Mouse (Mus musculus): ENCODE measurements around the gene Galk2.

Galk2 gene

DNA sequence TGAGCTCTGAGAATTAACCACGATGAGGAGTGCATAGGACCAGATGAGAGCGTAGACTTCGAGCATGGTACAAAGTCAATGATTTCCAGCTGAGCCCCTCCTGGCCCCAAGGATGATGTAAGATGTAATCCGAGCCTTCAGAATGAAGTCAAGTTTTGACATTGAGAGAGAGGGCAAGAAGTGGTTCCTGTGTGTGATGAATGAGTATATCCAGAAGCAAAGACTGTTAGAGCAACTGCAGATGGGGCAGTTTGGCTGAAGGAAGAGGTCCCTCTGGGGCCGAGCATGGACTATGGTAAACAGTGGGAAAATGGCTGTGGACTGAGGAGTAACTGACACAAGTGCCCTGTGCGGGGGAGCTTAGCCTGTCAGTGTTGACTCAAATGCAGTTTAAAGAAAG is 114.3 kb downstream of the Galk2 start:
- no peak for DNase-seq

DNA sequence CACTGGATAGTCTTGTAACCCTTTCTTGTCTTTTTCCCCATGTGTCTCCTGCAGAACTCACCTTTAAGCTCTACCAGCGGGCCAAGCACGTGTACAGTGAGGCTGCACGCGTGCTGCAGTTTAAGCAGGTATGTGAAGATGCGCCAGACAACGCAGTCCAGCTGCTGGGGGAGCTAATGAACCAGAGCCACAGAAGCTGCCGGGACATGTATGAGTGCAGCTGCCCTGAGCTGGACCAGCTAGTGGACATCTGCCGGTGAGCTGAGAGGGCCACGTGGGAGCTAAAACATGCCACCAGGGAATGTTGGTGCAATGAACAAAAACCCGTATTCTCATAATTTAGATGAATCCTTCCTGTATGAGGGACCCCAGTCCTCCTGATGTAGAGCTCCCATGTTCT is 116.3 kb downstream of the Galk2 start:
- no peak for DNase-seq

DNA sequence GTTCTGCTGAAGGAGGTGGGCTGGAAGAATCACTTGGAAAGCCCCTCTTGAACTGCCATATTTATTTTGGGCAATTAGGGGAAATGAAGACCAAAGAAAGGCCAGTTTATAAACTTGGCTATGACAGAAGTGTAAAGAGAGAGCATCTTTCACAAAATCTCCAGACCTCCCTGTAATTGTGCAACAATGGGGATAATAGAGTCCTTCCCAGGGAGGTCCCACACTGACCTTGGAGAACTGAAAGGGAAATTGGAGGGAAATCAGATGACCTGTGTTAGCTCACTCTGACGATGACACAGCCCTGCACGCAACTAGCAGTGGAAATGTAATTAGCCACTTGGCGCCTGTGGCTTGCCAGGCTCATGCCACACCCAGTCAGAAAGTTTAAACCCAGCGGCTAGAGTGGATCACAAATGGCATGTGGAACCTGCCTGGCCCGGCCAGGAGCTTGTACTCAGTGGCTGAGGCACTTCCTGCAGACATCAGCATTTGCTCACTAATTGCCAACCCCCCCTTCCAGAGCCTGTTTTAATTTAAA is 117.0 kb downstream of the Galk2 start:
- no peak for DNase-seq

DNA sequence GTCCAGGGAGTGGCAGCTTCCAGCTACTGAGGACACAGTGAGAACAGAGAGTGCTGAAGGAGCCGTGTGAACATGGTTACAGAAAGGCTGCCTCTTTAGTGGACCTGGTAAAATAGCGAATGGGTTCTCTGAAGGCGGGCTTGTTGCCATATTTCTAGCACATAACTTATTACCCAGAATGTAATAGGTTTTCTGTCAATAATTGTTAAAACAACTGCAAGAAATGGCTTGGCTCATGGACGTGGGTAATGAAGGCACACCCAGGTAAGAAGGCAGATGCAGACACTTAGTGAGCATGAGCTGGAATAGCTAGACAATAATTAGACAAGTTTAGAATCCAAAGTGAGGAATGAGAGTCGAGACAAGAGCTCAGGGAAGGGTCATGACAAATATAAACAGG is 143.4 kb downstream of the Galk2 start:
- no peak for DNase-seq

DNA sequence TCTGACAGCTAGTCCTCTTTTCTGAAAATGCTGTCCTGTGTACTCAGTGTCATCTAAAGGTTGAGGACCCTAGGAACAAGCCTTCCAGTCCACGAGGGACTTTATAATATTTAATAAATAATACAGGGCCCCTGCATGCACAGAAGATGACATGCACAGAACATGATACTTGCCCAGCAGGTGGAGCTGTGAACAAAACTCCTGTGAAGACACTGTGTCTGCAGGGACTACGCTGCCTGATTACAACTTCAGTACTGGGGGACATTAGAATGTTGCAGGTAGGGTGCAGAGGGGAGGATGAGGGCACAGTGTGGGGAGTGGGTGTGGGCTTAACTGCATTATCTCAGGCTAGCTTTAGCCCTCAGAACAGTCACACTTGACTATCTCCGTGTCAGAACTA is 147.2 kb downstream of the Galk2 start:
- DNase-seq, result peak; percentile 34

DNA sequence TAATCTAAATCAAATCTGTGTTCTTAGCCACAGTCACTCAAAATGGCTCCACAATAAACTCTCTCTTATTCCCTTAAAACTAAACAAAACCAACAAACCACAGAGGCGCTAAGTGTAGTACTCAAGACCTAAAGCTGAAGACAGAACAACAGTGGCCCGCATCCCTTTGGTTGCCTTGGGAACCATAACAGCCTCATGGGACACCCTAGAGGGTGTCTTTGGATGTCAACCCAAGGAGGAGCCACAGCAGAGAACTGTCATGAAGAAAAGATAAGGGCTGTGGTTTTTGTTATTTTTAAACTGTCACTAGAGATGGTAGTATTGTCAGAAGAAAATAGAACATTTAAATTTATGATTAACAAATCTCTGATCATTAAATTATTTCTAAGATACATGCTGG is 147.8 kb downstream of the Galk2 start:
- no peak for DNase-seq

DNA sequence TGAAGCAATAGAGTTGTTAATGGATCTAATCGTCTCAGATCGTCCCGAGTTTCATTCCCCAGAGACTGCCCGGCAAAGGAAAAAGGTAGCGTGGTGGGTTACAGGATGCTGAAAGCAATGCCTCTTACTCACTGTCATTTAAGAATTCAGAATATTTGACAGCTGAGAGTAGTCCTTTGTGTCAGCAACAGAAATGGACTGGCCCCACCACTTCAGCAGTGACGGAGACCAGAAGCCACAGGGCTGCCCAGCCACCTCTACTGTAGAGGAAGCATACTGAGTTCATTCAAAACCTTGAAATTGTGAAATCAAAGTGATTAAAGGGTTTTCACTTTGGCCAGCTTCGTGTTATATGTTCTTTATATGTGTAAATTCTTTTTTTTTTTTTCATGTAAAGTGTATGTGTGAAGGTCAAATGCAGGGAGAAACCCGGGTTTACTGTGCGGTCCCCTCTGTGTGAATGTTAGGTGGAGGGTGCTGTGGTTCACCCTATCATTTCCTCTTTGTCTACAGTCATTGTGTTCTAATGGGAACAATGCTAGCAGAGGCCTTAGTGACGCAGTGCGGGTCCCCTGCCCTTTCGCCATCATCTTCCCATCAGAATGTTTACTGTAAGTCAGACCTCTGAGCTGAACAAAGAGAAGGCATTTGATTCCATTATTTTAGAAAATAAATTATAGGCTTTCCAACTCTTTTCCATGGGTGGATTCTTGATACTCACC is 156.2 kb downstream of the Galk2 start:
- DNase-seq, result no peak

DNA sequence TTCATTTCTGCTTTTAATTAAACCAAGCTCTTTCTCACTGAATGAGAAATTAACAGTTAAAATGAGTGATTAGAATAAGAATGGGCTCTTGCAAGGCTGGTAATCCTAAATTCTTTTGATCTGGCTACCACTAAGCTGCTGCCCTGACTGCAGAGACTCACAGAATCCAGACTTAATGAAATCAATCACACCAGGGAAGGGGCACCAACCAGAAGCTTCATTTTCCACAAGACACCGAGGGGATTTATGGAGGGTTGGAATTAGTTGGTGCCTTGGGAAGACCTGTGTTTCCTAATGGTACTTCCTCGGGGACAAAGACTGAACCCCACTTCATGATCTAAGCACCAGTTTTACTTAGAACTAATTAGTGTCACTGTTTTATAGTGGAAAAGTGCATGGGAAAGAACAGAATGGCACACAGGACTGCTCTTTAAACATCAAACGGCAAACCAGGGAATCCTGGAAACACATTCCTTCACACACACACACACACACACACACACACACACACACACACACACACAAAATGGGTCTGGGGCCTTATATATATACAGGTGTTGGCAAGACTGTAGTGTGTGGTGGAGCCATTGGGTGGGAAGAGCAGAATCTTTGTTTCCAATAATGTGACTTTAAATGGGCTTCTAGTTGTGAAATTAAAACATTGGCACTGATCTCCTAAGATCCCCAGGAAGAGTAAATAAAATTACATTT is 157.0 kb downstream of the Galk2 start:
- no peak for DNase-seq

DNA sequence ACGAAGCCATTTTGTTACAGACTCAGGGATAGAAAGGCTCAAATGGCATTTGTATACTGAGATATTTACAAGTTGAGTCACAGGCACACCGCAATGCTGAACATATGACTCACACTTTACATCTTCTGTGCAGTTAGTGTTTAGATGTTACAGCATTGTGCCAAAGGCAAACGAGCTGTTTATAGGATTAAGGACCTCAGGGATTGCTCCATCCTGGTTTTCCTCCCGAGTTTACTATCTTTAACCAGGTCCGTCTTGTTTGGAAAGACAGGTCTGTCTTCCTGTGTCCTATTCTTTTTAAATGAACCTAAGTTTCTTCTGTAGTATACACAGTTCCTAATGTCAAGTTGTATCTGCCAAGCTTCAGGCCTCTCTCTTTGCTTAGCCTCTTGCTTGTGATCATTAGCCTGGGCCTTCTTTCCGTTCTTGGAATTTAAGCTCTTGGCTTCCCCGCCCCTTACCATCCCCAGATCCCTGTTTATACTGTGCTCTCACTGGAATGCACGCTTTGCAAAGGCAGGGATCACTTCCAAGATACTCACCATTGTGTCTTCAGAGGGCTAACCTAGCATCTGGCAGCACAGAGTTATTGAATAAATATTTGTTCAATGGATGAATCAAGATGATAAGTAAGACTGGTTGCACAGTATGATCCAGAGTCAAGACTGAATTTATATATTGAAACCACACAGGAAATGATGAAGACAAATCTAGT is 172.4 kb downstream of the Galk2 start:
- no peak for DNase-seq

DNA sequence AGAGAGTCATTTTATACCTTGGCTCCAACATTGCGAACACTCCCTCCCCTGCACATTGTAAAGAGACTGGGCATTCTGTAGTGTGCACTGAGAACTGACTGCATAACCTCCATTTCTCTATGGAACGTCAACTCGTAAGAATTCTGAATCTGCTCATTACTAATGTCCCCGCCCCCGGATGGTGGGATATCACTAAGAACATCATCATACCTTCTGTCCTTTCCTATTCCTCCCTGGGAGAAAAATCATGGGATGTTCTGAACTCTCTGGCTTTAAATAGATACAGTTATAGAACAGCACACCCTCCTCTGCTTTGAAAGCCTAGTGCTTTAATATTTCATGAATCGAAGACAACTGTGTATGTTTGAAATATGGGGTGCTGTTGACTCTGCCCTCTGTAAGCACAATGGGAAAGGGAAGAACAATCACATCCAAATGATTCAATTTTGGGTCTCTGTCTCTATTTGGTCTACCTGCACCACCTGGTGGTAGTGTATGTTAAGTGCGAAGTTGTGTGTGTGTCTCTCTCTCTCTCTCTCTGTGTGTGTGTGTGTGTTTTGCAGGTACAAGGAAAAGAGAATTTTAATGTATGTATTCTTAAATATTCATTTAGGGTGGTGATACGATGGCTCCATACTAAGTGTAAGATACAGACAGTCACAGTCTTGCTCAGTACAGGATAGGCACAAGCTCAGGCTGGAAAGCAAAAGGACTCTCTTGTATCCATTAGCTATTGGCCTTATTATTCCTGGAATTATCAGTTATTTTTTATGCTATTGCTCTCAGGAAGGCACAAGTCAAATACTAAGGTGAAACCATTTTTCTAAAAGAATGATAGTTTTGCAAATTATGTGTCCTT is 174.4 kb downstream of the Galk2 start:
- peak; percentile 5 for DNase-seq

Measured in layer of hippocampus, adult 9-11 months (tissue).